Mouse (Mus musculus): Measurements from ENCODE around the gene Dpm3.

Dpm3 gene

GRCm38 (mm10) chr3:89294195-89294594 lies 35.0 kb downstream of the Dpm3 start:
- DNase-seq (ENCODE audit: low spot score in 2 of 2) = no peak

- DNase-seq (ENCODE audit: low spot score in 2 of 2) = no peak
These were observed 36.6 kb downstream of the Dpm3 start for GRCm38 (mm10) chr3:89295685-89296230.

- no peak for DNase-seq (ENCODE audit: low spot score in 2 of 2)
These were observed 37.7 kb downstream of the Dpm3 start for GRCm38 (mm10) chr3:89296761-89297396.

- no peak for DNase-seq (ENCODE audit: low spot score in 2 of 2)
These were observed 39.8 kb downstream of the Dpm3 start for GRCm38 (mm10) chr3:89298908-89299307.

GRCm38 (mm10) chr3:89299499-89299898 lies 40.3 kb downstream of the Dpm3 start:
- no peak for DNase-seq (ENCODE audit: low spot score in 2 of 2)

DNA sequence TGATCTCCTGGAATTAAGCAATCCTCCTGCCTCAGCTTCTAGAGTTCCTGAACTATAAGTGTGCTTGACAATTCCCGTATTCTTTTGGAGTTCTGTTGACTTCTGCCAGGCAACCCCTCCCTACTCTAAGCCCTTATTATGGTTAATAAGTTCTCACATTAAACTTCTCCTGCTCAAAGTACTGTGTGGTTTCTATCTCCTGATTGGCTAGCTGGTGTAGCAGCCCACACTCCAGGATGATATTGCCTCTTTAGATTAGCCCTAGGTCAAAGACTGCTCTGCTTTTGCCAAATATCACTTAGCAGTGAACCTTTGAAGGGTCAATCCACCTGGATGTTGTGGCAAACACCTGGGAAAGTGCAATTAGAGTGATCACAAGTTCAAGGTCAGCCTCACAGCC lies 40.9 kb downstream of the Dpm3 start:
- DNase-seq (ENCODE audit: low spot score in 2 of 2) = no peak

- no peak for DNase-seq (ENCODE audit: low spot score in 2 of 2)
These were observed 41.4 kb downstream of the Dpm3 start for GRCm38 (mm10) chr3:89300514-89300913.

DNA sequence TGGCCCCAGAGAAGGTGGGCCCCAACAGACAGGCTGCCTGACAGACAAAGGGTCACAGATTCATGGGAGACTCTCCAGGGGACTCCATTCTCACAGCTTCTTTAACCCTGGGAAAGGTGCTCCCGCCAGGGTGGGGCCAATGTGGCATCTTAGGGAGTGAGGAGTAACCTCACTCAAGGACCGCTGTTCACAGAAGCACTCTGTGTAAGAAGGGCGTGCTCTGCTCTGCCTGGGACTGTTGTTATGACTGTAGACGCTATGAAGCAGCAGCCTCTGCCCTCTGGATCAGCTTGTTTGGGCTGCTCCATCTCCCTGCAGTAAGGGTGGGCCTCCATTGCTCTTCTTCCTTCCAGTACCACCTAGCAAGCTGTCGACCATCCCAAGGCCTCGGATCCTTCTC lies 45.3 kb downstream of the Dpm3 start:
- no peak for DNase-seq (ENCODE audit: low spot score in 2 of 2)

DNA sequence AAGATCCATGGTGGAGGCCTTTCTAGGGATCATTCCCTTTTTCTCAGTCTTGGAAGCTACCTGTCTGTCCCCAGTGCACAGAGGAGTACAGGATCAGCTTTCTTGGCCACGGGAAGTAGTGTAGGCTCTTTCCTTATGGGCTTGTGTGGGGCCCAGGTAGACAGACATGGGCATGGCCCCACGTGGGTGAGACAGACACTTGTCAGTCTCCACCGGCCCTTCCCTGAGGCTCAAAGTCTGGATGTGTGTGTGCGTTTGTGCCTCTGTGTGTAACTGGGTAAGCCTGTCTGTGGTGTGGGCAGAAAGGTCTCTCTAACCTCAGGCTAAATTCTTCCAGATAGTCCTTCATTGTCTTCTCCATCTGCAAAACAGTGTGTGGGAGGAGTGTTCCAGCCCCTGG lies 45.9 kb downstream of the Dpm3 start:
- no peak for DNase-seq (ENCODE audit: low spot score in 2 of 2)

- no peak for DNase-seq (ENCODE audit: low spot score in 2 of 2)
These were observed 46.6 kb downstream of the Dpm3 start for GRCm38 (mm10) chr3:89305551-89306325.

DNA sequence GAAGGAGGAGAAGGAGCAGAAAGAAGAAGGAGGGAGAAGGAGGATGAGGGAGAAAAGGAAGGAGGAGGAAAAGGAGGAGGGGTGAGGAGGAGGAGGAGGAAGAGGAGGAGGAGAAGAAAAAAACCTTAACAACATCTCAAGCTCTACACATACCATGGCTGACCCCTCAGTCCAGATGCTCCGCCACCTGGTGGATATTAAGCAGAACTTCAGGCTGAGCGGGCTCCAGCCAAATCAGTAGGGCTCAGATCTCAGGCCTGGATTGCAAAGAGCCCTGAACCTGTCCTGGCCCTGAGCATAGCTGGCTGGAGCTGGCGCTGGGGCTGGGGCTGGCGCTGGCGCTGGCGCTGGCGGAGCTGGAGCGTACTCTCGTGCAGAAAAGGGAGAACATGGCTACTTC lies 48.9 kb downstream of the Dpm3 start:
- DNase-seq (ENCODE audit: low spot score in 2 of 2) = peak; percentile 51 to 78

- DNase-seq (ENCODE audit: low spot score in 2 of 2) = no peak
These were observed 55.2 kb downstream of the Dpm3 start for GRCm38 (mm10) chr3:89314340-89314739.

DNA sequence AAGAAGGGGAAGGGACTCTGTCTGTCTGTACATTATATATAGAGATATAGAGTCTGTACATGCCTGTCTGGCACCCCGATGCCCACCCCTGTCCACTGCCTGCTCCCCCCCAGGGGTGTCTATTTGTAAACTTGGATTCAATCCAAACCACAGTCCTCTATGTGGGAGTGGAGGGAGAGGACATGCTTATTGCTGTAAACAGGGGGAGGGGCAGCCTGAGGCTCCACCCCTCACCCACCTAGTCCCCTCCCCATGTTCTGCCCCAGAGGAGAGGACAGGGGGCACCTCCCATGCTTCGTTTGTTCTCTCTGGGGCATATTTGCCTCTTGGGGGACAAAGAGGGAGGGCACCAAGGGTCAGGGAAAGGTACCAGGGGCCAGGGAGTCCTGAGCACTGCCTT lies 55.6 kb downstream of the Dpm3 start:
- no peak for DNase-seq (ENCODE audit: low spot score in 2 of 2)

DNA sequence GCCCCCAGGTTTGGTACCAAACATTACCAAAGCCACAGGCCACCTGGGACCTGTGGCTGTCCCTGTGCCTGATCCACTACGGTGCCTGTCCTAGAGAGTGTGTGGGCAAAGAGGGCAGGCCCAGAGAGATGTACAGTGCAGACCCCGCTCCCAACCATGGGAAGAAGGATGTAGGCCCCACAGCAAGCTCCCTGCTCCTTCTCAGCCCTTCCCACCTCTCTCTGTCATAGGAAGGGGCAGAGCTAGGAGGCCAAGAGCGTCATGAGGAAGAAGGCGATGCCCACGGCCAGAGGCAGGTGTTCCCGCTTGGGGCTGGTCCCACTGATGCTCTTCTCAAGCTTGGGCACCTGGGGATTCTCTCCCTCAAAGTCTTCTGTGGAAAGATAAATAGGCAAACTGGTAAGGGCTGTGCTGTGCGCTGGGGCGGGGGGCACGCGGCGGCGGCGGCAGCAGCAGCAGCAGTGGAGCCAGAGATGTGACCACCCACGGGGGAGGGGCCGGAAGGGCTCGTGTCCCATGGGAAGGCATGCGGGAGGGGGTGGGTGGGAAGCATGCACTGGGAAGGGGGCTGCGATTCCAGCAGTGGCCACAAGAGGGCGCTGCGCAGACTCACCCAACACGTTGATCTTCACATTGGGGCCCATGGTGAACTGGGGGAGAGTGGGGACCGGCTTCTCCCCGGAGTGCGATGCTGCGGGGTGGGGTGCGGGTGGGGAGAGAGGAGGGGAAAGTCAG lies 56.2 kb downstream of the Dpm3 start:
- DNase-seq (ENCODE audit: low spot score in 2 of 2) = peak; percentile 68 to 90

- no peak for DNase-seq (ENCODE audit: low spot score in 2 of 2)
These were observed 57.0 kb downstream of the Dpm3 start for GRCm38 (mm10) chr3:89315930-89316831.

Measured in spleen, postnatal 4 days (tissue).